Mouse (Mus musculus) C2C12 (cell line): ENCODE results near the gene Adcy10.

ENCODE experiments used
- CEBPB ChIP-seq: IDR thresholded peaks from one replicate; pipeline ENCODE4 v1.6.1; 2011; ENCODE audit warnings: low read depth, mild to moderate bottlenecking, control low read depth, moderate library complexity
- CTCF ChIP-seq: IDR thresholded peaks from one replicate; pipeline ENCODE4 v1.5.1; 2011; ENCODE audit not compliant: control insufficient read depth, insufficient read depth, insufficient read length
- MAX ChIP-seq: IDR thresholded peaks from one replicate; pipeline ENCODE4 v1.6.1; 2011; ENCODE audit warnings: mild to moderate bottlenecking, control low read depth
- MYOD1 ChIP-seq: IDR thresholded peaks from one replicate; pipeline ENCODE4 v1.6.1; 2011; ENCODE audit warnings: low read depth; ENCODE audit not compliant: control insufficient read depth, insufficient read length
- MYOG ChIP-seq: IDR thresholded peaks from one replicate; pipeline ENCODE4 v1.6.1; 2011; ENCODE audit not compliant: control insufficient read depth, insufficient read length; ENCODE audit errors: extremely low read depth
- USF1 ChIP-seq: IDR thresholded peaks from one replicate; pipeline ENCODE4 v1.6.1; 2011; ENCODE audit warnings: low read depth, mild to moderate bottlenecking, control low read depth, moderate library complexity

DNA sequence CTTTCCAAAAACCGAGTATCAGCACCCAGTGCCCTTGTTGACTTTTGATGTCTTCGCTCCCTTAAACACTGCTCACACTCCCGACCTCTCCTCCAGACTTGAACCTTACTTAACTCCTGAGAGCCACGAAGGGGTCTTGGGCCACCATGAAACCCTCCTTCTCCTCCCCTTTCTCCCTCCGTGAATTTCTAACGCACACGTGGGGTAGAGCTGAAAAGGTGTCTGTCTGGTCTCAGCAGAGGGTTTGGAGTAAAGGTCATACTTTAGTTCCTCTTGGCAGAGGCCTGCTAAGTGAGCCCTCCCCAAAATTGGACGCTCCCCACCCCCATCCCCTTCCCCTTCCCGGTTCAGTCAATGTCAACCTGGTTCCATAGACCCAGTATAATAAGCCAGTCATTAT, 23.3 kb upstream of the Adcy10 start:
- TF ChIP-seq CTCF (no peak), MYOD1 (no peak), USF1 (no peak), MAX (no peak), MYOG (no peak), CEBPB (no peak)
